Mouse (Mus musculus) spleen, postnatal 36 days (tissue): Measurements from ENCODE around the gene Pp2d1.
"Not testable (repeated sequence)": the region's sequence is repeated elsewhere in the genome, so short reads cannot be mapped to it uniquely, and the experiment has no call there.

Source experiments
- DNase-seq, 2 experiments: peaks; one replicate each; pipeline ENCODE4 v3.0.0; 2022; ENCODE audit warnings: low spot score in 2 of 2, mixed read lengths in 1 of 2

Gene Pp2d1

GRCm38 (mm10) chr17:53539351-53539750, at the start of gene Pp2d1:
Gene Pp2d1, minus strand, starts transcription at chr17:53539451.
- DNase-seq = not testable (repeated sequence)

GRCm38 (mm10) chr17:53588097-53588855, 49.0 kb upstream of the Pp2d1 start:
- no peak for DNase-seq

- peak; percentile 63 to 78 for DNase-seq
Measured at GRCm38 (mm10) chr17:53587074-53587851, 48.0 kb upstream of the Pp2d1 start.

GRCm38 (mm10) chr17:53583846-53584579, 44.8 kb upstream of the Pp2d1 start:
- no peak for DNase-seq

DNA sequence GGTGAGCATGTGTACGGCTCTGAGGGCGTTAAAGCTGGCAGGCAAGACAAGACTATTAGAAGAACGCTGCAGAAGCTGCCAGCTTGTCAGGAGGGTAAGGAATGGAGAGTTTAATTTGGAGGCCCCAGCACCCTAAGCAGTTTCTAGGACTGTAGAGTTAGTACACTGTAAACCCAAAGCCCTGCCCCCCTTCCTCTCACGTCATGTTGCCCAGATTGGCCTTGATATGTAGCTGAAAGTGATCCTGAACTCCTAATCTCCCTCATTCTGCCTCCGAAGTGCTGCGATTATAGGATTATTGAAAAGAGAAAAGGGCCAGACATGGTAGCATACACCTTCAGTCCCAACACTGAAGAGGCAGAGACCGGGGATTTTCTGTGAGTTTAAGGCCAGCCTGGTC, 43.6 kb upstream of the Pp2d1 start:
- no peak for DNase-seq

DNA sequence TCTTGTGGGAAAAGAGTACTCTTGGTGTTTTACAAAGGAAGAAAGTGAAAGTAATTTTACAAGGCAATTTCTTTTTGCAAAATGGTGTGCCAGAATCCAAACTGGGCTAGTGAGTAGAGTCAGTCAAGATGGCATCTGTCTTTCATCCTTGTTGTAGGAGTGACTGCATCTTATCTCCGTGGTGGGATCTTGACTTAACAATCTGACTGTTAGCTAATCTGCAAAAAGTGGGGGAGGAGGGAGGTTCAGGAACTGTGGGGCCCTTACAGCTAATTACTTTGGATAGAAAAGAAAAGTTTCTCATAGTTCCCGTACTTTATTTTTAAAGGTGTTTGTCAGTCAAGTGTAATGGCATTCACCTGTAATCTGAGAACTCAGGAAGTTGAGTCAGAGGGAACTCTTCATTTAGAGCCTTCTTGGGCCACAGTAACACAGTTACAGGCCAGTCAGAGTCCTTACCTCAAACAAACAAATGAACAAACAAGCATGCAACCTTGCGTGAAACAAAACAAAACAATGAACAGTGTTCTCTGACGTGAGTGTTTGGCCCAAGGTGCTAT, 42.9 kb upstream of the Pp2d1 start:
- DNase-seq = no peak

GRCm38 (mm10) chr17:53580237-53580636, 41.0 kb upstream of the Pp2d1 start:
- no peak for DNase-seq

- DNase-seq = no peak
Measured at GRCm38 (mm10) chr17:53579612-53580011, 40.4 kb upstream of the Pp2d1 start.

DNA sequence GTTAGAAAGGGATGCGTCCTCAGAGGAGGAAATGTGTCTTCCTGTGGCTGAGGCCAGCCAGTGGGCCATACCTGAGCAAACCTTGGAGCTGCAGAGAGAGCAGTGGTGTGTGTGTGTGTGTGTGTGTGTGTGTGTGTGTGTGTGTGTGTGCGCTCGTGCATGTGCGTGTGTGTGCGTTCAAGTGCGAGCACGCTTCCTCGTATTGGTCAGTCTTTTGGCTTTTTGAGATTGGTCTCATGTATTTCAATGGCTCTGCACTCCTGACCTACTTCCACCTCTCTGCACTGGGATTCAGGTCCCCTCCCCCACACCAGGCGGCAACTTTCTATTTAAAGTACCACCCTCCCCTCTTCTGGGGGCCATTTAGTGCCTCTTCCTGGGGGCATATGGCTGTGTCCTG, 39.5 kb upstream of the Pp2d1 start:
- peak; percentile 31 to 41 for DNase-seq

DNA sequence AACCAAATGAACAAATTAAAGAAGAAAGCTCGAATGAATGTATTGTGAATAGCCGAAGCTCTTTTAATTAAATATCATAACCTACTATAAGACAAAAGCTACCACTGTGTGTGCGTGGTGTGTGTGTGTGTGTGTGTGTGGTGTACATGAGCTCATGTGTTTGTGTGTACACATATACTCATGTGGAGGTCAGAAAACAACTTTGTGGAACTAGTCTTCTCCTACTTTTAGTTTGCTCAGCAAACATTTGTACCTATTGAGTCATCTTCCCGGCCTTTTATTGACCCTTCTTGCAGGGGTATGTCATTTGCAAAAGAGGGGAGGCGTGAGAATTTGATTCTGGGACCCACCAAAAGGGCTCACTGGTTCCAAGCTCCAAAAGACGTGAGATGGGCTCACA, 39.0 kb upstream of the Pp2d1 start:
- no peak for DNase-seq

DNA sequence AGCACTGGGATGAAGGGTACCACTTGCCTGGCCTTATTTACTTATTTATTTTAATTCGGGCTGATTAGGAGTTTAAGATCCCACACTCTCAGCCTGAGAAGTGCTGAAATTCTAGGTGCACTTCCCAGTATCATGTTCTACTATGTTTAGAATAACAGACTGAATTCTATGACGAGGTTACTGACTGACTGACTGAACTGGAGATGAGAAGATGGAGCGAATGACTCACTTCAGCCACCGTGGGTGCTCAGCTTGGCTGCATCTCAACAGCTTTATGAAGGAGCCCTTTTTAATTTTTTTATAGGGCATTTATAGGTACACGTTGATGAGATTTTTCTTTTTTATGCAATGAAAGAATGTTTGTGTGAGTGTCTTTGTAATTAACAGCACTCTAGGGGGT, 38.5 kb upstream of the Pp2d1 start:
- DNase-seq = no peak

DNA sequence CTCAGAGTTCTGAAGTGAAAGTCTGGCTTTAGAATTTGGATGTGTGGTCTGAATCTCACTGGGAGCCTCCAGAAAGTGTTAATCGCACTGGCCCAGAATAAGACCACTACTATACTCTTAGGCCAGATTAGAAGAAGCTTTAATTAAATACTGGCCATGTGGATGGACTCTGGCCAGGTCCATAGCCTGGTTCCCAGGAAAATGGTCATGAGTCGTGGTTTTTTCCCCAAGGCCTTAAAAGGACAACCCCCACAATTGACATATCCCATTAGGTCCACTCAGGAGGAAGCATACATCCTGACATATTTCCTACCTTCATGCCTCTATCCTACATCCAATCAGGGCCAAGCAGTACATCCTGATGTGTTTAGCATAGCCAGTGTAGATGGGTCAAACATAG, 37.9 kb upstream of the Pp2d1 start:
- DNase-seq = no peak

DNA sequence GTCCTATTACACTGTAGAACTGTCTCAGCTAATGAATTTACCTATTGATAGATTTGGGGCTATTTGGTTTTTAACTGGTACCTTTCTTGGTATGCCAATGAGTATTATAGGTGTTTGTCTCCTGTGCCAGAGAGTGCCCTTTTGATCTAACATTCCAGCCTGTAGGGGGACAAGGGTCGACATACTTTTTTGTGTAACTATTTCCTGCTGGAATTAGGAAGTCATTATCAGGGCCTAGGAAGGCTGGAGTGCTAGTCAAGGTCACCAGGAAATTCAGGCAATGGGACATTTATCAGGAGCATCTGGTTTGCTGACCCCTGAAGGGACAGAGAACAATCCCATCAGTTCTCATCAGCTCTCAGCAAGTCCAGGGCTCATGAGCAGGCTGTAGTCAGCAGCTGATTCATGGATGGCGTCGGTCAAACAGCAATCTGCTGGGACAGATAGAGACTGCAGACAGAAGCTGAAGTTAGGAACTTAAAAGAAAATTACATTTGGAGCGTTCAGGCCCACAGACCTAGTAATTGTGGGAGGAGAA, 33.8 kb upstream of the Pp2d1 start:
- no peak for DNase-seq

- DNase-seq = not testable (repeated sequence)
Measured at GRCm38 (mm10) chr17:53570932-53571331, 31.7 kb upstream of the Pp2d1 start.

DNA sequence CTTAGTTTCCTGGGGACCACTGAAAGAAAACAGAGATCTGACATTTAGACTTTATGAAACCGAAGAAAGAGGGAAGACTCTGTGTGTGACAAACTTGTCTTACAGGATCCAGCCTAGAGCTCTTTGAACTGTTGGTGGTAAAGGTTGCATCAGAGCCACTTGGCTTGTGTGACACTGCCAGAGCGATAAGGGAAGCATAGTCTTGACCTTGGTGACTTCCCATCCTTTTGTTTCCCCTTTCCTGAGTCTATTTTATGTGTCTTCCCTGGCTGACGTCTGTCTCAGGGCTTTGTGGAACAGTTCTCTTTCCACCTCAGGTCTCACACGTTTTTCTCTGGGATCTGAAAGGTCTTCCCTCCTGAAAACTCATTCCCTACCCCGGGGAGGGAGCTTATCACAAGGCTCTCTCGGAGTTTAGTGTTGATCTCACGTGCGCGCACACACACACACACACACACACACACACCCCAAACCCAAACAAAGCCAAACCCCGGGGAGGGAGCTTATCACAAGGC, 31.2 kb upstream of the Pp2d1 start:
- DNase-seq = peak; percentile 12 to 41

DNA sequence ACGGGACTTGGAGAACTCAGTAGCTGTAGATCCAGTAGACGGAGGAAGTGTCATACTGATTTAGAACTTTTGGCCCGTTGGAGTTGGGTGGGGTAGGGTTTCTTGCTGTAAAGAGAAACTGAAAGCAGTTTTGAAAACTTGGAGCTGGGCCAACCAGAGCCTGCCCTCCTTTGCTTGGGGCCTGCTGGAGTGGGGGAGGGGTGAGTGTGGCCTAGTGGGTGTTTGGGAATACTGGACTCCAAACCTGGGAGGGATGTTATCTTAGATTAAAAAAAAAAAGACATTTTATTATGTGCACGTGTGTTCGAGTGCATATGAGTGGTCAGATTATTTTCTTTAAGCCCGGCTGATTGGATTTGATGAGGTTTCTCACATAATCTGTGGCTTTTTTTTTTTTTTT, 30.6 kb upstream of the Pp2d1 start:
- peak; percentile 75 to 83 for DNase-seq

DNA sequence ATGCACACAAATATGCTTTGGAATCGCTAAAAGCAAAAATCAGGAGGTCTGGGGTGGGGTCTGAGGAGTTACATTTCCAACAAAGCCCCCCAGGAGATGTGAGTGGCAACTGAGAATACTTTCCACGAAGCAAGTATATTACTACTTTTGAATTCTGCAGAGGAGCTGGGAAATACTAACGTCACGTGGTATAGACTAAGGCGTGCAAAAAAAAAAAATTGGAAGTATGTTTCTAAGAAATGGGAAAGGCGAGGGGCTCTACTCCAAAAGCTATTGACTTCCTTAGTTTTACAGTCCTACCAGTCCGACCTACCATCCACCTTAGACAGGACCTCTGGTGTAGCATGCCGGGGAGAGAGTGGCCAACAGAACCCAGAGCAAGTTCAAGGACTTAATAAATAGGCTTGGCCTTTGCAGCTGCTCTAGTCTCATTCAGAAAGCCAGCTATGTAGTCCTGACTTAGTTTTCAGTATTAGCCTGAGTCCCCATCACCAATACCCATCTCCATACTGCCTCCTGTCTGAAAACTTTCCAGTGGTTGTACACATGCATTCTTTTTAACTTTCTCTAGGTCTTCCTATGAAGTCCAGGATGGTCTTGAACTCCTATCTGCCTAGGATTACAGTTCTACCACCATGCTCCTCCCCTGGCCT, 29.6 kb upstream of the Pp2d1 start:
- no peak for DNase-seq

DNA sequence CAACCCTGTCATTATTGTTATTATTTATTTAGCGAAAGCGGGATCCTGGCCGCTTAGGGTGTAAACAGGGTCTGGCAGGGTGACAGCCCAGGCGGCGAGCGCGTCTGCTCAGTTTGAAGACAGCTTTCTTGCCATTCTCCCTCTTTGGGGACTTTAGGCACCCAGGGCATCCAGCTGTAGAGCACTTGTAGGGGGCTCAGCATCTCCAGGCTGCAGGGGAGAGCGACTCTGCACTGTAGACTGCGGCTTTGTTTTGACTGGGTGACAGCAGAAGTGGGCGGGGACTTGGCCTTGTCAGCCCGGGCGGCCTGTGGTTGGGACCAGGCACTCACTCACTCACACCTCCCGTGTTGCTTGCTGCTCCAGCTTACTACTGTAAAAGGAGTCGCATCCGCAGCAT, 28.9 kb upstream of the Pp2d1 start:
- DNase-seq = peak; percentile 90

DNA sequence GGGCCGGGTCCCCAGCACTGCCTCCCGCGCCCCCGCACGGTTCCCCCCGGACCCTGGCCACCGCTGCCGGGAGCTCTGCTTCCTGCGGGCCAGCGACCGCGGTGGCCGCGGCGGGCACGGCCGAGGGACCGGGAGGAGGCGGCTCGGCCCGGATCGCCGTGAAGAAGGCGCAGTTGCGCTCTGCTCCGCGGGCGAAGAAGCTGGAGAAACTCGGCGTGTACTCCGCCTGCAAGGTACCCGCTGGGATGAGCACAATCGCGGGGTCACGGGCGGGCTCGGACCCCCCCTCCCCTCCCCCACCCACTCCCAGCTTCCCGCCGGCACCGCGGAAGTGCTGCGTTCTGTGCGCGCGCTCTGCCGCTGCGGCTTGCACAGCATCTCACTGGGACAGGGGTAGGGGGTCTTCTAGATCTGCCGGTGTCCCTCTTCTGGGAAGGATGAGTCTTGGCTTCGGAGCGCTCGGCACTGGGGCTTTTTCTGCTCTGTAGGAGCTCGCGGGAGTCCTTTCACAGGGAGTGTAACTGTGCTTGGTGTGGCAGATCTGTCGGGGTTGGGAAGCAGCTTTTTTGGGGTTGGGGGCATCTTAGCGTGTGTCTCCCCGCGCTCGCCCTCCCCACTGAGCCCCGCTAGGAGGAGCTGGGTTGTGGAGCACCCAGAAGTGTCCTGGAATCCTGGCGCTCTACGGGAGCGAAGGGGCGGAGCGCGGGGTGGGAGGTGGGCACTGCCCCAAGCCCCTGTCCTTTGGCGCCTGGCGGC, 28.3 kb upstream of the Pp2d1 start:
- DNase-seq = peak; percentile 37 to 42

DNA sequence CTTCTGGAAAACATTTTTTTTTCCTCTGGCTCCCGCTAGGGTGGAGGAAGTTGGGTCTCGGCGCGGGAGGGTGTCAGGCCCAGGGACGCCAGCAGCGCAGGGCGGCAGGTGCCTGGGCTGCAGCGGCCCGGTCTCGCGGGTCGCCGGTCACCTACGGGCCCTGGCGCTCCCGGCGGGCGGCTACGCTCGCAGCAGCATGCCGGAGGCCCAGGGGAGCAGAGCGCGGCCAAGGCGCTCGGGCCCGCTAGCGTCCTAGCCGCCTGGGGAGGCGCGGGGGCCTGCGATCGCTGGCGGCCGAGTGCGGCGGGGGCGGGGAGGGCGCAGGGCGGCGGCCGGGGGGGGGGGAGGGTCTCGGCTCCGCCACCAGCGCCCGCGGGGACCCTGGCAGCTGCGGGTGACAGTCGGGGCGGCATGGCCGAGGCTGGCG, 27.7 kb upstream of the Pp2d1 start:
- DNase-seq = peak; percentile 67 to 75
